Mouse (Mus musculus) adrenal gland, adult 18-20 months (tissue): ENCODE results near the gene Mrrf. TPM values are rescaled to one million over a fixed set of nuclear protein-coding genes. Genes with fewer than 3 reads are reported as not detected.
"Not testable (repeated sequence)": the region's sequence is repeated elsewhere in the genome, so short reads cannot be mapped to it uniquely, and the experiment has no call there.

ENCODE experiments used
- DNase-seq, 2 experiments: peaks; one replicate each; pipeline ENCODE4 v3.0.0; 2021 to 2022; ENCODE audit warnings: low spot score in 2 of 2
- total RNA-seq, 2 experiments: library from RNA; stranded (reverse); gene quantifications; 1 replicate in 1 of 2; 2 replicates in 1 of 2; pipeline ENCODE4 v1.2.3; 2021

Gene Mrrf
- total RNA-seq, 2 experiments from 2014 or later, result 26.0 to 30.6 TPM

DNA sequence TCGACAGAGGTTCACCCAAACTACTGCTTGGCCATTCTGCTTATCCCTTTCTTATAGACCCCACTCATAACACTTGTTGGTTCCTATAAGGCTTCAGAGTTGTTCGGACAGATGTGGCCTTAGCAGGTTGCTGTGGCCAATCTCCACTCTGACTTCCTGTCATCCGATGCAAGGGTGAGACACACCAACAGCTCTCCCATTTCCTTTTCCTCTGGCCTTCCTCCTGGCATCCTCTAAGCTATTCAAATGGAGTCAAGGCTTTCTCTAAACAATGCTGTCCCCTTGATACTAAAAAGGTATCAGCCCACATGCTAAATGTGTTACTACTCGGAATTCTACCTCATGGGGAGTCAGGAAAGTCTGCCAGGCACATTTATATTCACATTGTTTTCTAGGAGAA, 8.2 kb upstream of the Mrrf start:
- DNase-seq, result no peak

DNA sequence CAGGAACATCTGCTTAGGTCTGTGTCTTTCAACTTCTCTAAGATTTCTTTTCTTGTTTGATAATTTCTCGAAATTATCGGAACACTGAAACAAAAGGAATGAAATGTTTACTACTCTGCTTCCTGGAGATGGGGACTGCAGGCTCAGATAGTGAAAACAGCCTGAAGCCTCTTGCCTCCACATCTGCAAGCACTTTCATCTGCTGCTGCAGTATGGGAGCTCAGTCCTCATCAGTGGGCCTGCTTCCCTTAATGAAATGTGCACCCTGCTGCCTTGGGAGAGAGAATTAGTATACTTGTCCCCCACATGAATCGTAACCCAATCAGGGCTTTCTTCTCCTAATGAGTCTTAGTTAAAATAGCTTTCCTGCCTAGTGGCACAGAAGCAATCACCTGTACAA, 7.1 kb upstream of the Mrrf start:
- DNase-seq, result no peak

DNA sequence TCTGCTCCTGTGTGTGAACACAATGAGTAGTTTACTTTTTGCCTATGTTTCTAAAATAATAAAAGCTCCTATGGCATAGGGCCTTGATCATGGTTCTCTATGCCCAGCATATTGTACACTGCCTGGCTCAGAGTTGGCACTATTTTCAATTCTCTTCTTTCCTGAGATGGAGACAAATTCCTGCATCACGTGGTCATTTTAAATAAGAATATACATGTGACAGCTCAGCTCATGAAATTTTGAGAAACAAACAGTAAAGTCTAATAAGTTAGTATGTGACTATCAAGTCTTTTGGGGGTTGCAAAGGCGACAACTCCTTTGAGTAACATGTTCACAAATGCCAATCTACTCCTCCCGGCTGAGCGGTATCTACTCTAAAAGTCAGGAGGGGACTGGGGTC, 302 bp upstream of the Mrrf start:
- DNase-seq, result no peak

DNA sequence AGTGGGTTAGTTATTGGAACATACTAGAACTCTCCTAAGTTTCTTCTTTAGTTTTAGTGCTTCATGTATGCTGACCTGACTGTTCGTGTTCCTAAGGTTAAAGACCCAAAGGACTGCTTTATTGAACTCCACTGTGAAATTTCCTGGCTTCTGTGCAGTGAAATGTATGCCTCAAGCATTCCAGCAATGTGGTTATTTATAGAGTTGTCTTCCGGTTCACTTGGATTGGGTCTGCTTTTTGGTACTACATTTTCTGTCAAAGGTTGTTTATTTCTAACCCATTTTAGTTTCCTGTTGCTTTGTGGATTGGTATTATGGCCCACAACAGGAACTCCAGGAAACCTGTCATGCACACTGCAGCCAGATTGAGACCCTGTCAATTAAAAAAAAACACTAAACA, 2.9 kb downstream of the Mrrf start:
- no peak for DNase-seq

DNA sequence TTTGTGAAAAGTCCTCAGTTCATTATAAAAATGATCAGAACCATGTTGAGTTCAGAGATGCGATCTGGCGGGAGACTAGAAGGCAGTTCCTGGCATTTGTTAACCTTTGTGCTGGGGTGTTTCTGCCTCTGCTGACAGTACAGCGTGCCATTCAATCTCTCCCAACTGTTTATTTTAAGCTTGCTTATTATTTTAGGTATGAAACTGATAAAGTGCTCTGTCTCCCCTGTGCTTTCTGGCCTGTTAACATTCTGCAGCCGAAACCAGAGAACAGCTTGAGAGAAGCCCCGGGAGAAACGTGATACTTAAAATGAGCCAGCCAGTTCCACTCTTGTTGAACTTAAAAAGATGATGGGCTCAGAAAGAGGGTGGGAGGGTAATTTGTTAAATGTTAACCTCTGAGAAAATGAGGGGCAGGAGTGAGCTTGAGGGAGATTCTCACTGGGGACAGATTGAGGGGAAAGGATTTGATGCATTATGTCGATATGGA, 12.7 kb downstream of the Mrrf start:
- DNase-seq, result no peak

DNA sequence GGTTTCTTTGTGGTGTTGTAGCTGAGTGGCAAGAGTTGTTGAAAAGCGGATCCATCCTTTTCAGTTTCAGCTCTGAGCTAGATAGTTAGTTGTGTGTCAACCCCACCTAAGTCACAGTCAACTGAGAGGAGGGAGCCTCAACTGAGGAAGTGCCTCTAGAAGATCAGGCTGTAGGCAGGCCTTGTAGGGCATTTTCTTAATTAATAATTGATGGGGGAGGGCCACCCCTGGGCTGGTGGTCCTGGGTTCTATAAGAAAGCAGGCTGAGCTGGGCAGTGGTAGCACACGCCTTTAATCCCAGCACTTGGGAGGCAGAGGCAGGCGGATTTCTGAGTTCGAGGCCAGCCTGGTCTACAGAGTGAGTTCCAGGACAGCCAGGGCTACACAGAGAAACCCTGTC, 16.2 kb downstream of the Mrrf start:
- not testable (repeated sequence) for DNase-seq

DNA sequence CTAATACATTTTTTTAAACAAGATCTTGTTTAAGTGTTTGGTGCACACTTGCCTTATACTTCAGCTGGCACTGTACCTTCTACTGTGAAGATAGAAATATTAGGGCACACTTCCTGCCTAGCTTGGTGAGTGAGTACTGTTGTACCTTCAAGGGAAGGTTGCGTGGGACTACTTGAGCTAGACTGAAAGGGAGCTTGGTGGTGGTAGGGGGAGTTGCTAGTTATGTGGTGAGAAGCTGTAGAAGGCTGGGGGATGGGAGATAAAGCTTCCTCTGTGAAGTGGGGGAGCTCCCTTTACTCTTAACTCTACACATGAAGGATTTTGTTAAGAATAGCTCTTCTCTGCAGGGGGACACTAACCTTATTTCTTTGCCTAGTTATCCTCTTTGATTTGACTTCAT, 21.3 kb downstream of the Mrrf start:
- no peak for DNase-seq

DNA sequence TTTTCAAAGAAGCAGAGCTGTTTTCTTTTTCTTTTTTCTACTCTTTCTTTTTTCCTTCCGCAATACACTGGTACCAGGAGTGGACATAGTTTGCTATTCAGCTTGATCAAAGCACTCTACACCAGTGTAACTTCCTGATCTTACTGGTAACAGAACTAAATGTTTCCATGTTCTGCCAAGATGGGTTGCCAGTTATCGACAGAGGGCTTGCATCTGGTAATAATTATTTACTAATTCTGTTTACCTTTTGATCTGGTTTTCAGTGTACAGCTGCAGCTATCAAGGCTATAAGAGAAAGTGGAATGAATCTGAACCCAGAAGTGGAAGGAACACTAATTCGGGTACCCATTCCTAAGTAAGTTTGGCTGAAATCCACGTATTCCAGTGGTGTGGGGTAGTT, 23.1 kb downstream of the Mrrf start:
- DNase-seq, result no peak

DNA sequence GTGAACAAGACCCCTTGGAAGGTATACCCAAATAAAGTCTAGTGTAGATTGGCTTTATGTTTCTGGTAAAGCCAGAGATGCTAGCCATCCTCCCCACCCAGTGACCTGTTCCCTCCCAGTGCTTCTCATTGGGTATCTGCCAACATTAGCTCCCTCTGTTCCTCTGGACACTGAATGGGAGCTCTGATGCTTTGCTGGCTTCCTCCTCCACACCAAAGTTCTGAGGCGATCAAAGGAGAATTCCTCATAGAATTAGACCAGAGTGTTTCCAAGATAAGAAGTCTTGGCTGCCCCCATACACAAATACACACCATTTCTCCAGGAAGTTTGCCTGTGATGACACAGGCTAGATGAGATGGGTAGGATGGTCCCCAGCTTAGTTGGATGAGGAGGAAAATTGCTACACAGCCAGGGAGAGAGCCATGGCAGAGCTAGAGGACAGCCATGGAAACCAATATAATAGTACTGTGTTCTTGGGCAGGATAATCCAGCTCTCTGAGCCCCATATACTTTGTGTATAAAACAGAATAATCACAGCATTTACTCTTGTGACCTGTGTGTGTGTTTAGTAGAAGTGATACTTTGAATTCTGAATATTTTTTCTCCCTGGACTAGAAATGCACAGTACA, 31.9 kb downstream of the Mrrf start:
- DNase-seq, result no peak

DNA sequence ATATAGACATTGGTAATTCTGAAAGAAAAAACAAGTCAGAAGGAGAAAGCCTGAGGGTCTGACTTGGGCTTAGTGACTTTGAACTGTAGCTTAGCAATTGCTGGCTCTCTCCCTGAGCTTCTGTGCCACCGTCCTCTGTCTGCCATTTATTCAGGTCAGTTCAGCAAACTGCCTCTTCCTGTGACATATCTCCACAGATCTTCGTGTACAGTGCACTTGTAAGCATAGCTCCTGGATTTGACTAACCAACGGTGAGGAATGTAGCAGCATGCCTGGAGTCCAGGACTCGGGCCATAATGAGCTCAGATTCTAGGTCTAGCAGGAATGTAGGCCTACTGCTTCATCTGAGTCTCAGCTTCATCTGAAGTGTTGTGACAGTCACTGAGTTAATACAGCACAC, 33.0 kb downstream of the Mrrf start:
- no peak for DNase-seq

DNA sequence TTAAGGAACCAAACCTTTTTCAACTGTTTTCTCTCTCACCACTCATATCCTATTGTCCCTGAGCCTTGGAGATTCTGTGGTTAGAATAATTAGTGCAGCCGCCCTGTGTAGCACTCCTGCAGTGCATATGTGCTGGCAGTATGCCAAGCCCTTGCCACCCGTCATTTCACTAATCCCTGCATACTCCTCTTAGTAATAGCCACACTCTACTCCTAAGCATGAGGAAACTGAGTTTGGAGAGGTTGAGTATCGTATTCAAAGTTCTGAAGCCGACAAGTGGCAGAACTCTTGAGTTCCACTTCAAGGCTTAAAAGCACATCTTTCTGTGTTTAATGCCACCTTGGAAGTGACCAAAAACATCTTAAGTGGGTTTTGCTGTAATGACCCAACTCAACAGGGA, 35.9 kb downstream of the Mrrf start:
- DNase-seq, result no peak

DNA sequence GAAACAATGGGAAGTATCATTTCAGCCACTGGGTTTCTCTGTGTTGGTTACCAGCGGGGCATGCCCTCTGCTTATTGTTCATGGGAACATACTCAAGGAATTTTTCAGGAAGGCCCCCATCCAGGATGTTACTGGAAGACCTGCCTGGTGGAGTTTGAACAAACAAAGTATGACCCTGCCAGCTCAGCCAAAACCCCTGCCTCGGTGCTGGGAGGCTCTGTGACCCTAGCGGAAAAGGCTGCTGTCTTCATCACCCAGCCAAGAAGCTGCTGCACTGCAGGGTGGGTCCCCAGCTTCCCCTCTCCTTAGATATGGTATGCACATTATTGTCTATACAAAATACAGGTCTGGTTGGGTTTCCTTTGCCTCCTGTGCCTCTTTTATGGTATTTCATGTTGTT, 36.4 kb downstream of the Mrrf start:
- DNase-seq, result no peak

DNA sequence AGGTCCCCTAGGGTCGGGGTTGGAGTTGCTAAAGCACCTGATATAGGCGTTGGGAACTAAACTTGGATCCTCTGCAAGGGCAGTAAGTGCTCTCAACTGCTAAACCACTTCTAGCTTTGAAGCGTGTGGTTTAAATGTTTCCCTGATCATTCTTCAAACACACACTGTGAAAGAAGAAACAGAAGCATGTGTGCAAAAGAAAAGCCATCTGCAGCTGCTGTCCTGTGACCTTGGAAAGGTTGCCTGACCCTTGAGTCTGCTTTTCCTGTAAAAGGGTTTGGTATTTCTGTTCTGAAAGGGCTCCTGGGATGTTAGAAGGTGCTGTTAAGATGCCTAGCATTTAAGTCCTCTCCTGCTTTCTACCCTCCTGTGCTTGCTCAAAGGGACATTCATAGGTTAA, 43.3 kb downstream of the Mrrf start:
- DNase-seq, result no peak

DNA sequence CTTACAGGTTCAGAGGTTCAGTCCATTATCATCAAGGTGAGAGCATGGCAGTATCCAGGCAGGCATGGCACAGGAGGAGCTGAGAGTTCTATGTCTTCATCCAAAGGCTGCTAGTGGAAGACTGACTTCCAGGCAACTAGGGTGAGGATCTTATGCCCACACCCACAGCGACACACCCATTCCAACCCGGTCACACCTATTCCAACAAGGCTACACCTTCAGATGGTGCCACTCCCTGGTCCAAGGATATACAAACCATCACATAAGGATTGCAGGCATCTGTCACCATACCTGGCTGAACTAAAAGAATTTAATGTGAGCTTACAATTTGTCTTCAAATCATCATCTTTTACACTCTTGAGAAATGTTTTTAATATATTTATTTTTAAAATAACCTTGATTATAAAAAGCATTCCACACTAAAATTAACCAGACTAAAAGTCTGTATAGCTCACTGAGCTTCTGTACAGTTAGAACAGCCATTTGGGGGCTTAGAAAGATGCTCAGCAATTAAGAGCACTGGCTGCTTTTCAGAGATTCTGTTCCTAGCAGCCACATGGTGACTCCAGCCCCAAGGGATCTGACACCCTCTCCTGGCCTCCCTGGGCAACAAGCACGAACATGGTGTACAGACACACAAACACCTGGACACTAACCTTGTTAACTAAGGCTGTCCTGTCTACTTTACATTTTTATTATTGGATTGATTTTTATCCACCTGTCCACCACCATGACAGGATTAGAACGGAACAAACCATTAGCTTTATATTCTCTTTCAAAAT, 45.6 kb downstream of the Mrrf start:
- DNase-seq, result not testable (repeated sequence)

DNA sequence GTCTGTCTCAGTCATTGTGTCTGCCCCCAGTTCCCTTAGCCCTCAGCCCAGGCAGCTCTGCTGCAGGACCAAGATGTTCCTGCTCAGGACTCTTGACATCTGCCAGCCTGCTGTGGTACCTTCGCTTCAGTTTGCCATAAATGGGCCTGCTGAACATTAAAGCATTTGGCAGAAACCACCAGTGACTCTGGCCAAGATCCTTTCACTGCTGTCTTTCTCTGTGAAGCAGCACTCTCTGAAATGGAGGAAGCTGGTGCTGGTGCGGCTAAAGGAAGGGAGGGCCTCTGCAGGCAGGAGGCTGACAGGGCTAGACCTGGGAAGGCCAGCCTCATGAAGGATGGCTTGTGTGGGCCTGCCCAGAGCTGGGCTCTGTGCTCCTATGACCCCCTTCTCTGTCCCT, 47.1 kb downstream of the Mrrf start:
- no peak for DNase-seq

DNA sequence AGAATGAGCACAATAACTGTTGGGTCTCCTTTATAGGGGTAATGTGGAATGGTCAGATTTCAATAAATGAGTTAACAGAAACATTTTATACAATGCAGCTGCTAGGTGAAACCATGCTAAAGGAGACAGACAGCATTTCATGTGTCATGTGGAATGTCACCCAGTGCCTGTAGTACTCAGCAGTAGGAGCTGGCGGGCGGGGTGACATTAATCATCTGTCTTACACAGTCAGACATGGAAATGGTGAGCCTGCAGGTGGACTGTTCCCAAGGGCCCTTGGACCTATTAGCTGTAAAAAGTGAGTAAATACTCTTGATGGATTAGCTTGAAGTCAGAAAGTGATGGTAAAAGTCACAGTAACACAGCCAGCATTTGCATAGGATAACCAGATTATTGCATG, 48.0 kb downstream of the Mrrf start:
- DNase-seq, result no peak

DNA sequence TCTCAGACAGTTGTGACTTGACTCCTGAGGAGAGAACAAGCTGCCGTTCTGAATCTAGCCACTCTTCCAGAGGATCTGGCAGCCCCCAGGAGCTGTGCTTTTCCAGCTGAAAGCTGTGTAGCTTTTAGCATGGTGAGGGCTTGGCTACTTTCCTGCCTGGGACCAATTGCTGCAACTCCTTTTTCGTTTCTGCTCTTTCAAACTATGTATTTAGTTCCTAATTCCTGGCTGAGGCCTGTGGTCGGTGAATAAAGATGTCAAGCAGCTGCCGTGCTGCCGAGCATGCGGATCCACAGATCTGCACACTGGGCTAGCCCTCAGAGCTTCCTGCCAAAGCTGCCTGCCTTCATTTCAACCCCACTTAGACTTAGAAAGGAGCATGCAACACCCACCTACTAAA, 48.7 kb downstream of the Mrrf start:
- no peak for DNase-seq

DNA sequence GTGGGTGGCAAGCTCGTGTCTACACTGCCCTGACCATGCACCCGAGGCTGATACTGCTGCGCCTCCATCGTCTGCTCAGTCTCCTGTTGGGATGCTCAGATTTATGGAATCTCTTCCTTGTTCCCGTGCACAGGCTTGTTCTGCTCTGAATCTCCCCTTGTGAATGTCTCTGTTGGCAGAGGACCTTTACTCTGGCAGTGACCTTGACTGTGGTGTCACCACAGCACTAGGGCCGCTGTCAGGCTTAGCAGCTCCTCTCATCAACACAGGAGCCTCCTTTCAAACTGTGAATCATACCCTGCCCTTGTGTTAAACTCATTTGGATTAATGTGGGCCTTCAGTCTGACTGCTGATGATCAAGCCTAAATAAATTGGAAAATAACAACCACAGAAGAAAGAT, 53.0 kb downstream of the Mrrf start:
- not testable (repeated sequence) for DNase-seq

DNA sequence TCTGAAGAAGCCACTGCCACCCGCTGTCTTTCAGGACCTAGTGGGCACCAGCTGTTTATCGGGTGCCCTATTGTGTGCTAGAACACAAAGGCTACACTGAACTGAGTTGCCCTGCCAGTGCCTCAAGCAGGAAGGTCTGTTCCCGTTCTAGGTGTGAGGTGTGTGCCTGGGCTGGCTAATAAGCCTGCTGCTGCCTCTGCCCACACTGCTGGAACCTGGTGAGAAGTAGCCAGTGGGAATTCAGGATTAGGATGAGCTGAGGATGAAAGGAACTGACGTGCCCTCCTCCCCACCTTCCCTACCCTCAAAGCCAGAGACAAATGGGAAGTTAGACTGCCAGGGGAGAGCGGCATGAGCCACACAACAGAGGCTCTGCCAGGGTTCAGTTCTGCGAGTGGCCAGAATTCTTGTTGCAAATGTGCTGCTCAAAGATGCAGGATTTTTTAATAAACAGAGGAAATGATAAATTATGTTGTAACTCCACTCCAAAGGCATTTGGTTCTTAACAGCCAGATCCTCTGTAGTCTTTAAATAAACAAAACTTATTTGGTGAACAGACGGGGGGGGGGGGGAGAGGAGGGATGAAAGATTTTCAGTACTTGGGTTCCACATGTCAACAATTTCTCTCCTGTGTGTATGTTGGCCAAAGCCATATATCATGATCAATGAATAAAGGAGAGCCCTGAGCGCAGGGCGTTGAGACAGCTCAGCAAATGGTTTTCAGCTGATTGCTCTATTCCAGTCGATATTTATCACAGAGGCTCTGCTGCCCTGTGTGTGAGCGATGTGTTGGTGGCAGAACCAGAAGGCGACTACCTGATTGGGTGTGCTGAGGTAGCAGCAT, 55.1 kb downstream of the Mrrf start:
- DNase-seq, result no peak

DNA sequence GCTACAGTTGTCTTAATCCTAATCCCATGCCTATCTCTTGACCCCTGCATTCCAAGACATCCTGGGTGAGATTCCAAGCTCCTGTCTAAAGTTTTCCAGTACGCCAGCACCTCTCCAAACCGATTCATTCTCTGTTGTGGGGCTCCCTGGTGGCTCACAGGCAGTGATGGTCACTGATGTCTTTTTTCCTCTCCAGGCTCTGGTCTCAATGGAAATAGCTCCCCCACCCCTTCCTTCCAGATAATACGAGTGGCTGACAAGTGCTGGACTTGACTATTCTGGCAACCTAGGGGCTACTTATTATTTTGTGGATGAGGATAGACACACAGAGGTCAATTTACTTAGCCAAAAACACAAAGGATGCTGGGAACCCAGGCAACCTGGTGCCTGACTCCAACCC, 60.8 kb downstream of the Mrrf start:
- no peak for DNase-seq

DNA sequence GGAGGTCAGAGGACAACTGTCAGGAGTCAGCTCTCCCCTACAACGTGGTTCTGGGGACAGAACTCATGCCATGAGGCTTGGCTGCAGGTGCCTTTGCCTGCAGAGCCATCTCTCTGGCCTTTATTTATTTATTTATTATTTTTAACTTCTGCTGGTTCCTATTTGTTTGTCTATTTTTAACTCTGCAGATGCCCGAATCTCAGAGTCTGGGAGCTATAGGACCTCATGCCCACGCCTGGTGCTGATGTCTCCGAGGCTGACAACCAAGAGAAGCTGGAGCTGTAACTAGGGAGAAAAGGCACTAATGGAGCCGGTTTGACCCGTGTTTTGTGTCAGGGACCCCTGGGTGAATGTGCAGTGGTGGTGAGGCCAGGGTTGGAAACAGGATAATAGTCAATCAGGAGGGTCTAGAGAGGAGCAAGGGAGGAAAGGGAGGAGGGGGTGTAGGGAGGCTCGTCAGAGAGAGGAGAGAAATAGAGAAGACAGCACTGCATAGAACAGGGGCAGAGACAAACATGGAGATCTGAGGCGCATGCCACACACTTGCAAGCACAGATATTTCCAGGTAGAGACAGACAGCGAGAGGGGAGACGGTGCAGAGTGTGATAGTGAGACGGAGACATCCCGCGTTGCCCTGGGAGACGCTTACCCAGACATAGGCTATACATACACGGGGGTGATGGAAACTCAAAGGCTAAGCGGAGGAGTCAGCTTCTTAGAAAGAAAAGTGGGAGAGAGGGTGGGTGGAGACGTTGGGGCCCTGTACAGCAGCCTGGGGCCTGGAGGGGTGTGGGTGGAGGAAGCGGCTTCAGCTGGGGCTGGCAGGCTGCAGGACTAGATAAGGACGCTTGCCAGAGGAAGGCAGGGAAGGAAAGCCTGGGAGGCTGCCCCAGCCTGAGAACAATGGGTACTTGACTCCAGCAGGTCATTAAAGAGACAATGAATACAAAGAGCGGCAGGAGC, 62.0 kb downstream of the Mrrf start:
- DNase-seq, result no peak
